Mouse (Mus musculus) C2C12 (cell line): ENCODE measurements at regions not wholly inside any gene's neighbourhood (a gene's known extent, or its start where the extent isn't known, plus 50 kb on each side); places are given as distances from the start of the nearest gene placed in this dataset.
A peak's percentile ranks its signal among the peaks of the same experiment; 100 is the strongest.

Experiments
- H3K27me3 ChIP-seq: one replicate; pipeline ENCODE4 v1.6.1; 2011; ENCODE audit not compliant: control insufficient read depth, insufficient read depth, insufficient read length
- H3K36me3 ChIP-seq: one replicate; pipeline ENCODE4 v1.6.1; 2011; ENCODE audit not compliant: control insufficient read depth, insufficient read depth
- H3K4me3 ChIP-seq: one replicate; pipeline ENCODE4 v1.5.1; 2011; ENCODE audit warnings: mild to moderate bottlenecking, control low read depth; ENCODE audit not compliant: poor library complexity, insufficient read depth, severe bottlenecking
- H3K79me2 ChIP-seq: one replicate; pipeline ENCODE4 v1.6.1; 2011; ENCODE audit not compliant: control insufficient read depth, insufficient read depth
- H3K79me3 ChIP-seq: one replicate; pipeline ENCODE4 v1.6.1; 2011; ENCODE audit warnings: low read depth, control low read depth
- H3ac ChIP-seq: one replicate; pipeline ENCODE3; 2011; ENCODE audit warnings: low read depth; ENCODE audit not compliant: control insufficient read depth, insufficient read length
- CEBPB ChIP-seq: IDR thresholded peaks from one replicate; pipeline ENCODE4 v1.6.1; 2011; ENCODE audit warnings: low read depth, mild to moderate bottlenecking, control low read depth, moderate library complexity
- CTCF ChIP-seq: IDR thresholded peaks from one replicate; pipeline ENCODE4 v1.5.1; 2011; ENCODE audit not compliant: control insufficient read depth, insufficient read depth, insufficient read length
- FOSL1 ChIP-seq: IDR thresholded peaks from one replicate; pipeline ENCODE4 v1.8.0; 2011; ENCODE audit warnings: mild to moderate bottlenecking, low read length; ENCODE audit not compliant: poor library complexity, insufficient read depth, severe bottlenecking
- MAX ChIP-seq: IDR thresholded peaks from one replicate; pipeline ENCODE4 v1.6.1; 2011; ENCODE audit warnings: mild to moderate bottlenecking, control low read depth
- MYOD1 ChIP-seq: IDR thresholded peaks from one replicate; pipeline ENCODE4 v1.6.1; 2011; ENCODE audit warnings: low read depth; ENCODE audit not compliant: control insufficient read depth, insufficient read length
- MYOG ChIP-seq: IDR thresholded peaks from one replicate; pipeline ENCODE4 v1.6.1; 2011; ENCODE audit not compliant: control insufficient read depth, insufficient read length; ENCODE audit errors: extremely low read depth
- USF1 ChIP-seq: IDR thresholded peaks from one replicate; pipeline ENCODE4 v1.6.1; 2011; ENCODE audit warnings: low read depth, mild to moderate bottlenecking, control low read depth, moderate library complexity

DNA sequence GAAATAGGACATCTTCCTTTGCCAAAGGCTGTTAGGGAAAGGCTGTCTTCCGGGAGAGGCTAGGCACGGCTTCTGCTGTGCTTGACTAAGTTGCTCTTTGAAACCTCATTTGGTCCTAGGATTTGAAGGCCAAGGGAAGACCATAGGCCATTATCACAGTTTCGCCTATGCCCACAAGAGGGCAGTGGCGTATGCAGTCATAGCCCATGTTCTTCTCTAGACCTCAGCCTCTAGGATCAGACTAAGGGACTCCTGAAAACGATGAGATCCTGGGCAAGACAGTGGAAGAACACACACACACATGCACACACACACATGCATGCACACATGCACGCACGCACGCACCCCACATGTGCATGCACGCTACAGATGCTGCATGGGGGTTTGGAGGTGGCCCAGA is 87.5 kb upstream of the Usp24 start:
- Histone ChIP-seq H3ac (no peak overlapping the region), H3K79me2 (no peaks in the 10 kb centered on the region), H3K4me3 (no peak overlapping the region), H3K27me3 (no peaks in the 10 kb centered on the region), H3K36me3 (no peaks in the 10 kb centered on the region), H3K79me3 (no peaks in the 10 kb centered on the region)
- peak; percentile 72 for TF ChIP-seq CTCF
- TF ChIP-seq FOSL1: no peak

DNA sequence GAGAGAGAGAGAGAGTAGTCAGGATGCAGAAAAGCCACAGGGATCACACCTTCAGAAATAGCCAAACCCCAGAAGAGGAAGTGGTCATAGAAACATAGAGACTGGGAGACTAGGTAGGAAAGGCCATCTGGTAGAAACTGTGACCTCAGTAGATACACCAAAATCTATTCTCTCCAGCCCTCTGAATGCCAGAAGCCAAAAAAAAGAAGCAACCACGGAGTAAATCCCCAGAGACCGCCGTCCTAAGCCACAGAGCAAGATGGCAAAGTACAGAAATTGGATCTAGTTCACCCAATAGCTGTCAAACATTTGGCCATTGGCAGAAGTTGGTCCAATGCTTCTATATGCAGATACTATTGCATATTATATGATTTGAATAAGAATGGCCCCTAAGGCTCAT is 86.5 kb upstream of the Usp24 start:
- no peak overlapping the region for H3ac ChIP-seq
- TF ChIP-seq FOSL1 (no peak), MYOG (no peak)
- no peaks in the 10 kb centered on the region for H3K79me3 ChIP-seq
- H3K36me3 ChIP-seq: no peaks in the 10 kb centered on the region
- H3K79me2 ChIP-seq: no peaks in the 10 kb centered on the region
- H3K4me3 ChIP-seq: no peak overlapping the region
- no peaks in the 10 kb centered on the region for H3K27me3 ChIP-seq

DNA sequence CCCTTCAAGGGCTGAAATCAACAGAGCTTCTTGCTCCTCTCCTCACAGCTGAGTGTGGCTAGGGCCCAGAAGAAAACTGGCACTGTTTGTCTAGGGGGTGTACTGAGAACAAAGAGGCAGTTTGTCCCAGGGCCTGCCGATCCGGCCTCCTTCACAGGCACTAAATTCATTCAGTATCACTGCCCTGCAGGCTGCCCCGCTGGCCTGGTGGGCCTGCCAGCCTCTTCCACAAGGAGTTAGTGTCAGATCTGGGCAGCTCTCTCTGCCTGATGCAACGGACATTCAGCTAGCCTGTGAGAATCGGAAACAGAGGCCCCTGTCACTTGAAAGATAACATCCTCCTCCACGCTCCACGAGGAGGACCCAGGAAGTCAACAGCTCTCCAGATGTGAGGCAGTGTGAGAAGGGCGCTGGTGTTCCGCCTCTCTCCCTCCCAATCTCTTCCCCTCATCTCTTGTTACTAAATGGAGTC is 83.5 kb upstream of the Usp24 start:
- no peaks in the 10 kb centered on the region for H3K36me3 ChIP-seq
- no peaks in the 10 kb centered on the region for H3K27me3 ChIP-seq
- H3ac ChIP-seq: no peak overlapping the region
- TF ChIP-seq MYOG (no peak), CTCF (no peak), MYOD1 (no peak), MAX (no peak), FOSL1 (no peak), USF1 (no peak), CEBPB (no peak)
- no peaks in the 10 kb centered on the region for H3K79me2 ChIP-seq
- H3K4me3 ChIP-seq: no peak overlapping the region
- H3K79me3 ChIP-seq: no peaks in the 10 kb centered on the region

DNA sequence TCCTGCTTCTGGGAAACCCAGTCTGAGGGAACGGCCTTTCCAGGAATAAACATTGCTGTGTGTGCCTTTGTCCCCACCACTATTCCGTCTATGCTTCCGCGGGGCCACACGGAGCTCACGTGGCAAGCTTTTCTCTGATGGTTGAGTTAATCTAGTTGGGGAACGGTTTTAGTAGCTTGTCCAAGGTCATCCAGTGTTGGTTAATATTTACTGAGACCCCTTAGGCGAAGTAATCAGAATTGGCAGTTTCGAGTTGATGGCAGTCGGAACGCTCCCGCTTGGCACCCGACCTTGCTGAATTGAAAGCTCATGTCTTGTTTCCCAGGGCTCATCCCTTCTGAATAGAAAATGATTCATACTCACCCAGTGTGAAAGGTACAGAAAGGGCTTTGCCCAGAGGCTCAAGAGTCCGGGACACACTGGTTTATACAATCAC is 71.6 kb upstream of the Usp24 start:
- Histone ChIP-seq H3ac (no peak overlapping the region), H3K36me3 (no peaks in the 10 kb centered on the region), H3K79me2 (no peaks in the 10 kb centered on the region), H3K79me3 (no peaks in the 10 kb centered on the region), H3K4me3 (no peak overlapping the region), H3K27me3 (no peaks in the 10 kb centered on the region)
- no peak for TF ChIP-seq USF1
- TF ChIP-seq MYOG: no peak
- TF ChIP-seq FOSL1: no peak
- no peak for TF ChIP-seq CEBPB
- no peak for TF ChIP-seq CTCF
- TF ChIP-seq MYOD1: no peak
- no peak for TF ChIP-seq MAX

DNA sequence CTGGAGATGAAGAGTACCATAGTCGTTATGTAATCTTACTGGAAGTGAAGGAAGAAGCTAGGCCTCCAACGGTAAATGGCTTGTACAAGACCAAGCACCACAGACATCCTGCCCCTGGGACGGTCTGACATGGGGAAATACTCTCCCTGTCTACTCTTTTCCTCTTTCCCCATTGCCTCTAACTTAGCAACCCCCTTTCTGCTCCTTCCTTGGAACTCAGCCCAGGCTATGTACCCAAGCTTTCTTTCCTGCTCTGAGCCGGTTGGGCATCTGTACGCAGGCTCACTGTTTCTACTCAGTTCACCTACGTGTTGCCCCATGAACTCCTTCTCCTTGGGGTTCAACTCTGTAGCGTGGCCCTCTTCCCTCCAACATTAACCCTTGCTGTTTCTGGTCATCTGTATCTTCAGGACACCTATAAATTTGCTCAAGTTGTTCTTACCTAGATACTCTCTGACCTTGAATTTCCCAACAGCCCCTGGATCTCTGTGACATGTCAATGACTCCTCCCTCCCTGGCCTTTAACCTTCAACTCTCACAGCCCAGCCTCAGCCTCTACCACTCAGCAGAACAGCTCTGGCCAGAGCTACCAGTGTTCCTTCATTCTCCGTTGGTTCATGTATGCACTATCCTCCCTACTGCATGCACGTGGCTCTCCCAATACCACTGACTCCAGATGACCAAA is 71.0 kb upstream of the Usp24 start:
- Histone ChIP-seq H3K27me3 (no peaks in the 10 kb centered on the region), H3K4me3 (no peak overlapping the region), H3ac (no peak overlapping the region), H3K79me2 (no peaks in the 10 kb centered on the region), H3K36me3 (no peaks in the 10 kb centered on the region), H3K79me3 (no peaks in the 10 kb centered on the region)
- TF ChIP-seq MYOG (no peak), FOSL1 (no peak), CTCF (no peak), CEBPB (no peak), USF1 (no peak), MAX (no peak)

DNA sequence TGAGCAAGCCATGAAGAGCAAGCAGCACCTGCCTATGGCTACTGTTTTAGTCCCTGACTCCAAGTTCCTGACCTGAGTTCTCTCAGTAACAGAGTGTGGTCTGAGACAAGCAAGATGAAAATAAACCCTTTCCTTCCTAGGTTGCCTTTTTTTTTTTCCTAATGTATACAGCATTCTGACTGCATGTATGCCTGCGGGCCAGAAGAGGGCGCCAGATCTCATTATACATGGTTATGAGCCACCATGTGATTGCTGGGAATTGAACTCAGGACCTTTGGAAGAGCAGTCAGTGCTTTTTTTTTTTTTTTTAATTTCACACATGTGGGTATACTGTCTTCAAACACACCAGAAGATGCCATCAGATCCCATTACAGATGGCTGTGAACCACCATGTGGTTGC is 69.3 kb upstream of the Usp24 start:
- no peak overlapping the region for H3ac ChIP-seq
- no peaks in the 10 kb centered on the region for H3K36me3 ChIP-seq
- H3K79me2 ChIP-seq: no peaks in the 10 kb centered on the region
- no peak overlapping the region for H3K4me3 ChIP-seq
- H3K27me3 ChIP-seq: no peaks in the 10 kb centered on the region
- TF ChIP-seq FOSL1 (no peak), MYOG (no peak)
- H3K79me3 ChIP-seq: no peaks in the 10 kb centered on the region
